Mouse (Mus musculus) E14TG2a.4 (cell line): ENCODE data around the gene Jmjd8.

Experiments used
- CTCF ChIP-seq: conservative IDR thresholded peaks from 2 replicates; pipeline ENCODE4 v1.5.1; 2014; ENCODE audit warnings: low read length
- NANOG ChIP-seq: IDR thresholded peaks from 2 replicates; pipeline ENCODE4 v1.6.1; 2014; ENCODE audit warnings: borderline replicate concordance, low read length, mixed read lengths
- POU5F1 ChIP-seq: IDR thresholded peaks from 2 replicates; pipeline ENCODE4 v1.6.1; 2014; ENCODE audit warnings: low read length, borderline replicate concordance

DNA sequence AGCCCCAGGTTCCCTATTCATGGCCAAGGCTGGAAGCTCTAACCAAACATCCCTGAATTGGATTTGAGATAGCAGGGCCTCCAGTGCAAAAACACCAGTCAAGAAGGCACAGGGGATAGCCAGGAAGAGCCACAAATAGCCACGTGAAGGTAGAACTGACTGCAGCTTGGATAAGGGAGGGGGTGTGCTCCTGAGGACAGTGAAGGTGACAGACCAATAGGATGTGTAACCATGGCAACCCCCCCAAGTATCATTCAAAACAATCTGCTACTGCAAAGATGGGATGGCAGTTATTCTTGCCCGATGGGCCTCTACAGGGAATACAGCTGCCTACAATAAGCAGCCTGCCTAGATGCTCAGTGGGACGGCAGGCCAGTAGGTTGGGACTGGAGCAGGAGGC is 8.9 kb downstream of the Jmjd8 start:
- no peak for TF ChIP-seq CTCF
- TF ChIP-seq NANOG = no peak
- TF ChIP-seq POU5F1 = no peak
